Mouse (Mus musculus): Measurements from ENCODE around the gene Ints14. TPM values are rescaled to one million over a fixed set of nuclear protein-coding genes. Genes with fewer than 3 reads are reported as not detected.

Gene Ints14
- total and polyA plus RNA-seq, 2 experiments from 2014 or later: 34.6 to 37.5 TPM

- 75% methylated on average over 16 of the region's 16 CpGs for WGBS
- Histone ChIP-seq H3K9me3 (ENCODE audit: low read length) (no peaks in the 10 kb centered on the region), H3K27ac (ENCODE audit: low read depth, low read length) (peak overlapping the region; percentile 42; the same call in 1 of the 2 replicates), H3K4me3 (ENCODE audit: low read depth, low read length) (no peak overlapping the region), H3K4me2 (ENCODE audit: low read depth) (0 out of 2 replicates have a peak overlapping the region, but pooled peaks have one; percentile 2), H3K27me3 (ENCODE audit: insufficient read depth, low read length) (no peaks in the 10 kb centered on the region), H3K9ac (no peak overlapping the region), H3K36me3 (ENCODE audit: insufficient read depth) (no peaks in the 10 kb centered on the region), H3K4me1 (ENCODE audit: insufficient read depth) (peaks cover 37% of the 10 kb centered on the region)
- no peak for DNase-seq
- TF ChIP-seq CTCF (IDR thresholded peaks at IDR 0.05; ENCODE audit: low read depth): no peak
- ATAC-seq: no peak
Measured at GRCm38 (mm10) chr9:65016978-65017827, 56.5 kb downstream of the Ints14 start.

DNA sequence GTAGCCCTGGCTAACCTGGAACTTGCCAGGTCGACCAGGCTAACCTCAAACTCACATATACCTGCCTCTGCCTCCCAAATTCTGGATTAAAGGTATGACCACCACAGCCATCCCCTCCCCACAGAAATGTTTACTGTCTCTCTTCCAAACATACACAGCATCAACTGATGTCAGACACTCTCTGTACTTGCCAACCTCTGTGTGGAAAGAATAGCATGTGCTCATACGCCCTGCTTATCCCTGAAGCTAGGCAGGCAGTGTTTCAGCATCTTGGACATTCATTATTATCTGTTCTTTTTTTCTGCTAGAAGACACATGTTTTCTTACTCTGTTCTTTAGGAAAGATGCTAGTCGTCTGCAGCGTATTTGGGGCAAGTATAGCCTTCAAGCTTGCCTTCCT is 57.2 kb downstream of the Ints14 start:
- no peak for DNase-seq
- no peak overlapping the region for H3K4me3 ChIP-seq (ENCODE audit: low read depth, low read length)
- no peak overlapping the region for H3K27ac ChIP-seq (ENCODE audit: low read depth, low read length)
- H3K4me1 ChIP-seq (ENCODE audit: insufficient read depth): peaks cover 41% of the 10 kb centered on the region
- no peak overlapping the region for H3K9ac ChIP-seq
- WGBS: 78% methylated on average over 4 of the region's 4 CpGs
- H3K9me3 ChIP-seq (ENCODE audit: low read length): no peaks in the 10 kb centered on the region
- H3K4me2 ChIP-seq (ENCODE audit: low read depth): no peak overlapping the region
- no peak for ATAC-seq
- TF ChIP-seq CTCF (IDR thresholded peaks at IDR 0.05; ENCODE audit: low read depth): no peak
- H3K27me3 ChIP-seq (ENCODE audit: insufficient read depth, low read length): no peaks in the 10 kb centered on the region
- H3K36me3 ChIP-seq (ENCODE audit: insufficient read depth): no peaks in the 10 kb centered on the region

DNA sequence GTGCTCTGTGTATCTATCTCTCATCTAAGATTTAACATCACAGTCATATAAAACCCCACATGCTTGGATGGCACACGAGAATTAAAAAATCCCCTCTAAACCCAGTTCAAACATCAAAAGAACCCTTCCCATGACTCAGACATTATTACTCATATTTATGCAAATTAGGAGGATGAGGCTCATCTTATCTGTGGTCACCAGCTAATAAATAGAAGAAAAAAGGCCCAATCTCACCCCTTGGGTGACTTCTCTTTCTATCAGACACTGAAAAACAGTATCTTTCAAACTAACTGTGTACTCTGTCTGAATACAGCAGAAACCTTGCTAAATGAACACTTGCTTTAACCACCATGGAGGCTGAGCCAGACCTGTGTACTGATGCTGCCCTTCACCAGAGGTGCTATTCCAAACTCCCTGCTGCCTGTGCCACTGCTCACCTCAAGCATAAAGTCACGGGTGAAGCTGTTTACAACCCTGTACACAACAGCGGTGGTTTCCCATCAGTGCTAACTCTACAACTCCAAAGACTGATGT is 58.0 kb downstream of the Ints14 start:
- Histone ChIP-seq H3K4me3 (ENCODE audit: low read depth, low read length) (no peak overlapping the region), H3K36me3 (ENCODE audit: insufficient read depth) (no peaks in the 10 kb centered on the region), H3K9ac (no peak overlapping the region), H3K27ac (ENCODE audit: low read depth, low read length) (no peak overlapping the region), H3K27me3 (ENCODE audit: insufficient read depth, low read length) (no peaks in the 10 kb centered on the region), H3K9me3 (ENCODE audit: low read length) (no peaks in the 10 kb centered on the region), H3K4me2 (ENCODE audit: low read depth) (0 out of 2 replicates have a peak overlapping the region, but pooled peaks have one; percentile 69), H3K4me1 (ENCODE audit: insufficient read depth) (peaks cover 41% of the 10 kb centered on the region)
- TF ChIP-seq CTCF (IDR thresholded peaks at IDR 0.05; ENCODE audit: low read depth): no peak
- WGBS: 70% methylated on average over 3 of the region's 3 CpGs
- no peak for ATAC-seq
- DNase-seq: no peak

- Histone ChIP-seq H3K9ac (no peak overlapping the region), H3K27ac (ENCODE audit: low read depth, low read length) (no peak overlapping the region), H3K27me3 (ENCODE audit: insufficient read depth, low read length) (no peaks in the 10 kb centered on the region), H3K4me1 (ENCODE audit: insufficient read depth) (peaks cover 41% of the 10 kb centered on the region), H3K4me2 (ENCODE audit: low read depth) (peak overlapping the region; percentile 69), H3K9me3 (ENCODE audit: low read length) (no peaks in the 10 kb centered on the region), H3K36me3 (ENCODE audit: insufficient read depth) (no peaks in the 10 kb centered on the region), H3K4me3 (ENCODE audit: low read depth, low read length) (no peak overlapping the region)
- ATAC-seq: no peak
- DNase-seq: no peak
- TF ChIP-seq CTCF (IDR thresholded peaks at IDR 0.05; ENCODE audit: low read depth): no peak
- 41% methylated on average over 3 of the region's 3 CpGs for WGBS
Measured at GRCm38 (mm10) chr9:65019146-65019545, 58.4 kb downstream of the Ints14 start.

DNA sequence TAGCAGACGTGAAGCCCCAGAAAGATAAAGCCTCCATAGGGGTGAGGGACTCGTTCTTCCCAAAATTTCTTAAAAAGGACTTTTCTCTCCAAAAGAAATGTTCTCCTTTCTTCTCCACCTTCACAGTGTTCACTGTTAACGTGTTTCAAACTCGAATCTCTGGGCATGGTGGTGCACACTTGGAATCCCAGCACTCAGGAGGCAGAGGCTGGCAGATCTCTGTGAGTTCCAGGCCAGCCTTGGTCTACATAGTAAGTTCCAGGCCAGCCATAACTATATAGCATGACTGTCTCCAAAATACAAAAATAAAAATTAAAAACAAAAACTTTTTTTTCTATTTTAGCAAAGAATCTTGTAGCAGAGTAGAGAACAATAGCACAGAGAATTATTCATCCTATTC is 59.4 kb downstream of the Ints14 start:
- Histone ChIP-seq H3K4me3 (ENCODE audit: low read depth, low read length) (peak overlapping the region; percentile 95), H3K4me2 (ENCODE audit: low read depth) (peak overlapping the region; percentile 69), H3K27me3 (ENCODE audit: insufficient read depth, low read length) (no peaks in the 10 kb centered on the region), H3K4me1 (ENCODE audit: insufficient read depth) (peaks cover 41% of the 10 kb centered on the region), H3K9me3 (ENCODE audit: low read length) (no peaks in the 10 kb centered on the region), H3K27ac (ENCODE audit: low read depth, low read length) (no peak overlapping the region), H3K36me3 (ENCODE audit: insufficient read depth) (no peaks in the 10 kb centered on the region), H3K9ac (peak overlapping the region; percentile 96)
- 68% methylated on average over 4 of the region's 4 CpGs for WGBS
- DNase-seq (no peak), ATAC-seq (no peak)
- no peak for TF ChIP-seq CTCF (IDR thresholded peaks at IDR 0.05; ENCODE audit: low read depth)

GRCm38 (mm10) chr9:65020991-65021886 is 60.5 kb downstream of the Ints14 start, which contains the start of gene Hacd3:
Hacd3 (minus strand) TSS chr9:65021693.
- peaks cover 36% of the 10 kb centered on the region for H3K4me1 ChIP-seq (ENCODE audit: insufficient read depth)
- peak within 1 kb of the TSS; percentile 96 for H3K9ac ChIP-seq
- DNase-seq: peak; percentile 95
- no peaks in the 10 kb centered on the region for H3K27me3 ChIP-seq (ENCODE audit: insufficient read depth, low read length)
- TF ChIP-seq CTCF (IDR thresholded peaks at IDR 0.05; ENCODE audit: low read depth): no peak
- under 1% methylated on average over 81 of the region's 81 CpGs for WGBS
- peak within 1 kb of the TSS; percentile 95 for H3K4me3 ChIP-seq (ENCODE audit: low read depth, low read length)
- H3K4me2 ChIP-seq (ENCODE audit: low read depth): peak within 1 kb of the TSS; percentile 69
- no peaks in the 10 kb centered on the region for H3K36me3 ChIP-seq (ENCODE audit: insufficient read depth)
- peak; percentile 95 for ATAC-seq
- H3K9me3 ChIP-seq (ENCODE audit: low read length): no peaks in the 10 kb centered on the region
- H3K27ac ChIP-seq (ENCODE audit: low read depth, low read length): peak within 1 kb of the TSS; percentile 93
